Mouse (Mus musculus) midbrain, postnatal 0 days (tissue): Measurements from ENCODE around the gene Eea1. TPM values are rescaled to one million over a fixed set of nuclear protein-coding genes. Genes with fewer than 3 reads are reported as not detected.

Source experiments
- ATAC-seq: fragments of 200-750 bp; cut with Nextera tagmentation; 2 replicates; pipeline ENCODE4 v1.8.0; 2017; ENCODE audit warnings: moderate number of reproducible peaks, mild to moderate bottlenecking, moderate TSS enrichment, moderate library complexity; ENCODE audit not compliant: low FRiP score
- DNase-seq: peaks from one replicate; pipeline ENCODE4 v3.0.0-alpha.2; 2015; ENCODE audit warnings: low spot score
- H3K27ac ChIP-seq: fragments of 300-500 bp; sonication (generic); 2 replicates; pipeline ENCODE4 v1.5.1; 2014; ENCODE audit warnings: low read depth, mild to moderate bottlenecking, low read length, mixed read lengths
- H3K27me3 ChIP-seq: fragments of 300-500 bp; sonication (generic); 2 replicates; pipeline ENCODE4 v1.6.1; 2014; ENCODE audit warnings: low read length, control low read depth, mixed read lengths; ENCODE audit not compliant: insufficient read depth
- H3K36me3 ChIP-seq: fragments of 300-500 bp; sonication (generic); 2 replicates; pipeline ENCODE4 v1.6.1; 2014; ENCODE audit warnings: low read length, control low read depth, mixed read lengths; ENCODE audit not compliant: insufficient read depth
- H3K4me1 ChIP-seq: fragments of 300-500 bp; sonication (generic); 2 replicates; pipeline ENCODE4 v1.6.1; 2014; ENCODE audit warnings: mild to moderate bottlenecking, control low read depth, antibody characterized with exemption, low read length, mixed read lengths; ENCODE audit not compliant: insufficient read depth
- H3K4me2 ChIP-seq: fragments of 300-500 bp; sonication (generic); 2 replicates; pipeline ENCODE4 v1.6.1; 2014; ENCODE audit warnings: low read depth, mild to moderate bottlenecking, low read length, mixed read lengths; ENCODE audit not compliant: poor library complexity, severe bottlenecking
- H3K4me3 ChIP-seq: fragments of 300-500 bp; sonication (generic); 2 replicates; pipeline ENCODE4 v1.5.1; 2014; ENCODE audit warnings: low read depth, mild to moderate bottlenecking, low read length, moderate library complexity
- H3K9ac ChIP-seq: fragments of 300-500 bp; sonication (generic); replicated peaks from 2 replicates; pipeline ENCODE4 v1.6.1; 2014; ENCODE audit warnings: mild to moderate bottlenecking, low read length, moderate library complexity, mixed read lengths; ENCODE audit not compliant: poor library complexity, severe bottlenecking
- H3K9me3 ChIP-seq: fragments of 300-500 bp; sonication (generic); 2 replicates; pipeline ENCODE4 v1.6.1; 2016; ENCODE audit warnings: low read length, control low read depth
- CTCF ChIP-seq: IDR thresholded peaks from 2 replicates; pipeline ENCODE4 v1.5.1; 2016; ENCODE audit warnings: antibody characterized with exemption, mild to moderate bottlenecking
- WGBS: fragments of 180-500 bp; shearing (Covaris S2); extraction: QIAGEN DNeasy Blood & Tissue Kit; methylation state at CpG from one replicate; pipeline ENCODE4 v1.1.7; 2014; 5-methylcytosine and 5-hydroxymethylcytosine counted together
- polyA plus RNA-seq: library from polyadenylated mRNA; unstranded; fragments of >200 nt; fragmentation: Nextera tagmentation; extraction: Ambion mirVana; gene quantifications from 2 replicates; pipeline ENCODE4 v1.2.1, GENCODE M21; 2015
- total RNA-seq: library from RNA; depleted of rRNA; stranded (reverse); fragments of >200 nt; gene quantifications from 2 replicates; pipeline ENCODE4 v1.2.3, GENCODE M21; 2014

Gene Eea1
- total and polyA plus RNA-seq, 2 experiments from 2014 or later: 17.5 to 29.1 TPM

DNA sequence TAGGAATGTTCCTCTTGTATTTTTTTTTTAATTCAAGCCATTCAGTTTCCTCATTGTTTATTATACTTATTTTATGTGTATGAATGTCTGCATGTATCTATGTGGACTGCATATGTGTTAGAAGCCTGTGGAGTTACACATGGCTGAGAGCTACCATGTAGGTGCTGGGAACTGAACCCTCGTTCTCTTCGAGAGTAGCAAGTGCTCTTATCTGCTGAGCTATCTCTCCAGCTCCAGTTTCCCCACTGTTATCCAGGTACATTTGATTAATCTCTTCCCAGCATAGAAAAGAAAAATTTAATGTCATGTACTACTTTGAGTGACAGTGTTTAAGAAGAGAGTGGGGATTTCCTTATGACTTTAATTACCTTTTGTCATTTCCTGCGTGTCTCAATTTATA is 31.5 kb downstream of the Eea1 start:
- H3K9me3 ChIP-seq: no peaks in the 10 kb centered on the region
- H3K4me3 ChIP-seq: no peak overlapping the region
- no peaks in the 10 kb centered on the region for H3K36me3 ChIP-seq
- H3K4me1 ChIP-seq: no peaks in the 10 kb centered on the region
- no peak for ATAC-seq
- H3K27ac ChIP-seq: no peak overlapping the region
- H3K27me3 ChIP-seq: no peaks in the 10 kb centered on the region
- H3K9ac ChIP-seq: no peak overlapping the region
- no peak for DNase-seq
- no peak overlapping the region for H3K4me2 ChIP-seq
- 91% methylated on average over 3 of the region's 3 CpGs for WGBS
- TF ChIP-seq CTCF: no peak

DNA sequence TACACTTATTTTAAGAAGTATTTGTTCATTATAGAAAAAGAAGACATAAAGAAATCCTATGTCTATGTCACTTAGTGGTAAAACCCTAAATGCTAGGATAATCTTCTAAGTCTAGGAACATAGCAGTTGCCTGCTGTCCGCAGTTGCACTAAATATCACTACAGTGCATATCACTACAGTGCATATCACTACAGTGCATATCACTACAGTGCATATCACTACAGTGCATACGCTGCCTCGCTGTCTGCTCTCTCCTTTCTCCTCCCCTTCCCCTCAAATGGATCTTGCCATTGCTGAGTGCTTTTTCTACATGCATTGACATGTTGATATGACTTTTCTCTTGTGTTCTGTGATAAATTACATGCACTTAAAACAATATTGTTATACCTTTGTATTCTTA is 34.0 kb downstream of the Eea1 start:
- H3K27me3 ChIP-seq: no peaks in the 10 kb centered on the region
- ATAC-seq (no peak), DNase-seq (no peak)
- no peak overlapping the region for H3K4me3 ChIP-seq
- H3K4me2 ChIP-seq: no peak overlapping the region
- 98% methylated on average over 3 of the region's 3 CpGs for WGBS
- no peaks in the 10 kb centered on the region for H3K36me3 ChIP-seq
- no peaks in the 10 kb centered on the region for H3K9me3 ChIP-seq
- H3K27ac ChIP-seq: no peak overlapping the region
- no peak for TF ChIP-seq CTCF
- no peak overlapping the region for H3K9ac ChIP-seq
- H3K4me1 ChIP-seq: no peaks in the 10 kb centered on the region

DNA sequence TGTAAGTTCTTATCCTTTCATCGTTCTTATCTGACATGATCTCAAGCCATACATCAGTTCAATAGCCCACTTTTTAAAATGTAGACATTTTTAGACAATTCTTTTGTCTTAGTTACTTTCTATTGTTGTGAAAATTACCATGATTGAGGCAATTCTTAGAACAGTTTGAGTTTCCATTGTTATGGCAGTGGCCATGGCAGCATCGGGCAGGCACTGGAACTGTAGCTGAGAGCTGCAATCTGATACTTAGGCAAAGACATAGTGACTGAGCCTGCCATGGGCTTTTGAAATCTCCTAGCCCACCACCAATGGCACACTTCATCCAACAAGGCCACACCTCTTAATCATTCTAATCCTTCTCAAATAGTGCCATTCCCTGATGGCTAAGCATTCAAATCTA is 36.3 kb downstream of the Eea1 start:
- Histone ChIP-seq H3K9me3 (no peaks in the 10 kb centered on the region), H3K27me3 (no peaks in the 10 kb centered on the region), H3K4me2 (no peak overlapping the region), H3K4me3 (no peak overlapping the region), H3K36me3 (no peaks in the 10 kb centered on the region), H3K27ac (no peak overlapping the region), H3K4me1 (no peaks in the 10 kb centered on the region), H3K9ac (no peak overlapping the region)
- 88% methylated on average over 2 of the region's 2 CpGs for WGBS
- ATAC-seq (no peak), DNase-seq (no peak)
- no peak for TF ChIP-seq CTCF

DNA sequence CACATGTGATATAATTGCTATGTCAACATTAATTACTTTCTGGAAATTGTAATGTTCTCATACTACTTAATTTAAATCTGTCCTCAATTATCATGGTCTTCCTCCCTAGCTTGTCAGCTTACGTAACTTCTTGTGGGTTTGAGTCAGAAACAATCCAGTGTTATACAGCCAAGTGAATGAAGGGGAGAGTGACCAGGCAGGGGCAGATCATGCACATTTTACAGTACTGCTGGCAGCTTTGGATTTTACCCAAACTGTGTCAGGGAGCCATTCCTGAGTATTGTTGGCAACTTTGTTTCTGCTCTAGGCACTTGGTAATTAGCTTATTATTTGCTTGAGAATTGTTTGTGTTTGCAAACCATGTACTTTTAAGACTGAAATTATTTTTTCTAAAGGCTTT is 49.3 kb downstream of the Eea1 start:
- DNase-seq: peak; percentile 11
- H3K4me3 ChIP-seq: no peak overlapping the region
- H3K9ac ChIP-seq: no peak overlapping the region
- 88% methylated on average over 1 of the region's 1 CpGs for WGBS
- H3K4me1 ChIP-seq: no peaks in the 10 kb centered on the region
- no peak overlapping the region for H3K27ac ChIP-seq
- H3K9me3 ChIP-seq: no peaks in the 10 kb centered on the region
- TF ChIP-seq CTCF: no peak
- no peaks in the 10 kb centered on the region for H3K36me3 ChIP-seq
- no peak overlapping the region for H3K4me2 ChIP-seq
- ATAC-seq: no peak
- H3K27me3 ChIP-seq: no peaks in the 10 kb centered on the region

DNA sequence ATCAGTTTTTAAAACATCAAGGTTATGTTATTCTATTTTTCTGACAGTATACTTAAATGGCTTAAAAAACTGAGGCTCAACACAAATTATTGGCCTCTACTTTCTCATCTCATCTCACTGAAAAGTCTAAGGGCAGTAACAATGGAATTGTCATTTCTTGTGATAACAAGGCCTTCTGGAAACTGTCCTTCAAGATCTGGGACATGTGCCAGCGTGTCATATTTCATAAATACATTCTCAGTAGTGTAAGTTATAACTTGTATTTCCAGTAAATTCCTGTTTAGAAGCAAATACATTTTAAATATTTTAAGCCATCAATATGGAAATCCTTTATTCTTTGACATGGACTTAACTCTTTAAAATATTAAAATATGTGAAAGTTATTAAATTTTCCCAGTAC is 50.7 kb downstream of the Eea1 start:
- H3K9ac ChIP-seq: no peak overlapping the region
- H3K4me2 ChIP-seq: no peak overlapping the region
- H3K9me3 ChIP-seq: no peaks in the 10 kb centered on the region
- H3K36me3 ChIP-seq: no peaks in the 10 kb centered on the region
- H3K4me1 ChIP-seq: no peaks in the 10 kb centered on the region
- H3K27me3 ChIP-seq: no peaks in the 10 kb centered on the region
- DNase-seq (no peak), ATAC-seq (no peak)
- TF ChIP-seq CTCF: no peak
- WGBS: 79% methylated on average over 1 of the region's 1 CpGs
- H3K27ac ChIP-seq: no peak overlapping the region
- no peak overlapping the region for H3K4me3 ChIP-seq

DNA sequence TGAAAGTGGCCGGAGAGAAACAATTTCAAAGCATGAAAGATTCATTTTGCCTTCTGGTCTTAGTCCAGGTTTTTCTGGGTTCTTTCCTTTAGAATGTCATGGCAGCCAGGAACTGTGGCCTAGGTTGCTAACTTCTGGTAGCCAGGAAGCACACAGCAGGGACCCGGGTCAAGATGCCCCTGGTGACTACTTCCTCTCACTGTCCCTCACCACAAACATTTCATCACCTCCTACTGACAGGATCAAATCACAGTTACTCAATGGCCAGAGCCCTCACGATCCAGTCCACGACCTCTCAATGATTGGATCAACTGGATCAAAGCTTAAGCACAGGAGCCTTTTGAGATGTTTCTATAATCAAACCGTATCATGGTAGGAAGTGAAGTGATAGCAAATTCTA is 60.5 kb downstream of the Eea1 start:
- WGBS: 80% methylated on average over 5 of the region's 5 CpGs

More for the DNA sequence above, 60.5 kb downstream of the Eea1 start:
- TF ChIP-seq CTCF: no peak
- no peaks in the 10 kb centered on the region for H3K9me3 ChIP-seq
- no peak overlapping the region for H3K4me3 ChIP-seq
- H3K4me1 ChIP-seq: no peaks in the 10 kb centered on the region
- no peak overlapping the region for H3K4me2 ChIP-seq
- peaks cover 12% of the 10 kb centered on the region; the same call in 1 of the 2 replicates for H3K36me3 ChIP-seq
- no peak for DNase-seq
- H3K27me3 ChIP-seq: no peaks in the 10 kb centered on the region
- H3K9ac ChIP-seq: no peak overlapping the region
- no peak overlapping the region for H3K27ac ChIP-seq
- ATAC-seq: no peak
